ENCODE assay signal across 8 mouse cellular contexts in the genomic region with DNA sequence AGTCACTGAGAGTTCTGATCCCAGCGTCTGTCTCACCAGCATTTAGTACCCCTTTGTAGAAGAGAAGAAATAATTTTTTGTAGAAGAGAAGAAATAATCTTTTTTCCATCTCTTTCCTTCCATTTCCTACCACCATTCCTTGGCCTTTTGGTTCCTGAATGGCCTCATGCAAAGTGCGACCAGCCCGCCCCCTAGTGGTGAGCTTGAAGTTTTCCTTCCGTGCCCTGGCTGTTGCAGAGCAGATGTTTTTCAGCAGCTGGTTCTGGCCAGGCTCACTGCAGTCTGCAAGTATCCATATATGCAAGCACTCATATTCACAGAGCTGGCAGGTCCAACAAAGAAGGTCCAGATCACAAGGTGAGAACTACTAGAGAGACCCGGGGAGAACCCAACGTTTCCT. TPM values are rescaled to one million over a fixed set of nuclear protein-coding genes. Genes with fewer than 3 reads are reported as not detected.
DNase-seq lines count a peak whose midpoint lies in the region; ATAC-seq lines count a peak whose summit lies in the region.

No protein-coding gene starts in this region.

- no peak overlapping the region for H3K4me2 ChIP-seq in embryonic facial prominence, embryonic 14.5 days (ENCODE audit: low read depth, low read length)

- no peaks in the 10 kb centered on the region for H3K27me3 ChIP-seq in embryonic facial prominence, embryonic 14.5 days (replicated peaks; ENCODE audit: control insufficient read depth, insufficient read depth, low read length)

- no peak overlapping the region for H3K4me3 ChIP-seq in embryonic facial prominence, embryonic 14.5 days (ENCODE audit: low read depth, low read length)

- H3K9ac ChIP-seq in embryonic facial prominence, embryonic 14.5 days (ENCODE audit: low read depth, low read length), result no peak overlapping the region

- DNase-seq in cerebellum, postnatal 14 days, result peak; percentile 49 to 71
- no peak for DNase-seq in cerebellum, adult 11 months
- DNase-seq in ovary, postnatal 36 days (ENCODE audit: low spot score), result peak; percentile 47
- DNase-seq in ovary, postnatal 10 days (ENCODE audit: low spot score), result no peak
- DNase-seq in embryonic facial prominence, embryonic 14.5 days (ENCODE audit: low spot score), result peak; percentile 53
- peak; percentile 62 to 65 for DNase-seq in kidney, postnatal 25 days
- peak; percentile 46 for DNase-seq in naive thymus-derived CD4-positive, alpha-beta T cell, adult 2 months (ENCODE audit: low read depth)
- DNase-seq in yolk sac, embryonic 10.5 days (ENCODE audit: low spot score), result peak; percentile 18

- 31% methylated on average over 6 of the region's 6 CpGs for WGBS in embryonic facial prominence, embryonic 14.5 days

- no peaks in the 10 kb centered on the region for H3K36me3 ChIP-seq in embryonic facial prominence, embryonic 14.5 days (ENCODE audit: control insufficient read depth, insufficient read depth, low read length)

- H3K9me3 ChIP-seq in embryonic facial prominence, embryonic 14.5 days (ENCODE audit: control insufficient read depth, low read length), result no peaks in the 10 kb centered on the region

- ATAC-seq in embryonic facial prominence, embryonic 14.5 days (ENCODE audit: low read depth), result 0 out of 2 replicates have a peak, but pooled peaks have one; percentile 22

- H3K27ac ChIP-seq in embryonic facial prominence, embryonic 14.5 days (replicated peaks; ENCODE audit: low read depth, low read length), result no peak overlapping the region

- no peaks in the 10 kb centered on the region for H3K4me1 ChIP-seq in embryonic facial prominence, embryonic 14.5 days (ENCODE audit: control insufficient read depth, insufficient read depth, low read length)

RNA-seq across cellular contexts. Expression of gene Etl4, which starts 9.6 kb away (rescaled TPM):
- polyA plus RNA-seq in embryonic facial prominence, embryonic 14.5 days (2014; fragmentation: Nextera tagmentation; extraction: Ambion mirVana), result 33.9 and 39.2 TPM in 2 replicates

Comparison
In these comparisons a context has a peak if more than half of its experiments do, and no peak if none do; other contexts are left out.
1. DNase-seq: peak in cerebellum, postnatal 14 days (2 of 2), ovary, postnatal 36 days (single experiment), embryonic facial prominence, embryonic 14.5 days (single experiment), kidney, postnatal 25 days (2 of 2), naive thymus-derived CD4-positive, alpha-beta T cell, adult 2 months (single experiment) and yolk sac, embryonic 10.5 days (single experiment); none in cerebellum, adult 11 months (single experiment) and ovary, postnatal 10 days (single experiment).